Mouse (Mus musculus) gastrocnemius, postnatal 36 days (tissue): Measurements from ENCODE around the gene Cyp1a2. TPM values are rescaled to one million over a fixed set of nuclear protein-coding genes. Genes with fewer than 3 reads are reported as not detected.

Experiments used
- DNase-seq, 2 experiments: peaks; one replicate each; pipeline ENCODE4 v3.0.0; 2022
- intact Hi-C: fragments of 180-260 bp; cut with DNase I; formaldehyde crosslinking; loops from one replicate; pipeline ENCODE4 v1.15.1; 2025
- total RNA-seq, 2 experiments: library from RNA; stranded (reverse); gene quantifications; 2 replicates each; pipeline ENCODE4 v1.2.3; 2021

The Cyp1a2 gene
- total RNA-seq, 2 experiments from 2014 or later, result not detected

- DNase-seq, result no peak
- intact Hi-C loops, result no loop called here
These were observed 2.5 kb upstream of the Cyp1a2 start for GRCm38 (mm10) chr9:57686011-57686410.

- intact Hi-C loops, result no loop called here
- DNase-seq, result no peak
These were observed 2.1 kb downstream of the Cyp1a2 start for GRCm38 (mm10) chr9:57681411-57681810.

- intact Hi-C loops, result no loop called here
- DNase-seq, result no peak
These were observed 12.0 kb downstream of the Cyp1a2 start for GRCm38 (mm10) chr9:57671500-57671899.

- DNase-seq, result no peak
These were observed 12.5 kb downstream of the Cyp1a2 start for GRCm38 (mm10) chr9:57671037-57671436.

GRCm38 (mm10) chr9:57669566-57669965 lies 13.9 kb downstream of the Cyp1a2 start:
- DNase-seq, result no peak
- intact Hi-C loops, result no loop called here

More at GRCm38 (mm10) chr9:57671037-57671436, 12.5 kb downstream of the Cyp1a2 start:
- intact Hi-C loops, result no loop called here

- no peak for DNase-seq
- intact Hi-C loops, result no loop called here
These were observed 15.2 kb downstream of the Cyp1a2 start for GRCm38 (mm10) chr9:57668277-57668676.

GRCm38 (mm10) chr9:57667817-57668216 lies 15.7 kb downstream of the Cyp1a2 start:
- intact Hi-C loops, result no loop called here
- no peak for DNase-seq

GRCm38 (mm10) chr9:57667136-57667535 lies 16.4 kb downstream of the Cyp1a2 start:
- intact Hi-C loops, result no loop called here
- DNase-seq, result no peak

GRCm38 (mm10) chr9:57666536-57666935 lies 17.0 kb downstream of the Cyp1a2 start:
- no peak for DNase-seq
- intact Hi-C loops, result no loop called here

- intact Hi-C loops, result no loop called here
- no peak for DNase-seq
These were observed 18.9 kb downstream of the Cyp1a2 start for GRCm38 (mm10) chr9:57664616-57665015.

- intact Hi-C loops, result loop anchor here (2.0 kb wide), 1 partner anchor 83 kb away; no protein-coding TSS in a partner anchor
- no peak for DNase-seq
These were observed 22.0 kb downstream of the Cyp1a2 start for GRCm38 (mm10) chr9:57661552-57661951.

- no peak for DNase-seq
- intact Hi-C loops, result loop anchor here (2.0 kb wide), 1 partner anchor 84 kb away; no protein-coding TSS in a partner anchor
These were observed 23.0 kb downstream of the Cyp1a2 start for GRCm38 (mm10) chr9:57660501-57660900.

GRCm38 (mm10) chr9:57659774-57660173 lies 23.7 kb downstream of the Cyp1a2 start:
- DNase-seq, result peak; percentile 65 to 70
- intact Hi-C loops, result loop anchor here (2.0 to 5.0 kb wide), 2 partner anchors 85 to 172 kb away; no protein-coding TSS in a partner anchor

- no peak for DNase-seq
- intact Hi-C loops, result loop anchor here (5.0 kb wide), 1 partner anchor 172 kb away; no protein-coding TSS in a partner anchor
These were observed 24.5 kb downstream of the Cyp1a2 start for GRCm38 (mm10) chr9:57658970-57659369.

GRCm38 (mm10) chr9:57657843-57658242 lies 25.7 kb downstream of the Cyp1a2 start:
- intact Hi-C loops, result loop anchor here (5.0 kb wide), 1 partner anchor 171 kb away; no protein-coding TSS in a partner anchor
- DNase-seq, result no peak

- DNase-seq, result no peak
- intact Hi-C loops, result loop anchor here (5.0 kb wide), 1 partner anchor 169 kb away; no protein-coding TSS in a partner anchor
These were observed 26.7 kb downstream of the Cyp1a2 start for GRCm38 (mm10) chr9:57656631-57657350.

GRCm38 (mm10) chr9:57655749-57656148 lies 27.8 kb downstream of the Cyp1a2 start:
- peak; percentile 92 to 93 for DNase-seq
- intact Hi-C loops, result loop anchor here (1.0 to 5.0 kb wide), 2 partner anchors 26 to 168 kb away; no protein-coding TSS in a partner anchor

- intact Hi-C loops, result loop anchor here (1.0 to 5.0 kb wide), 3 partner anchors 26 to 168 kb away; no protein-coding TSS in a partner anchor
- DNase-seq, result no peak
These were observed 28.5 kb downstream of the Cyp1a2 start for GRCm38 (mm10) chr9:57654966-57655365.

GRCm38 (mm10) chr9:57653283-57653682 lies 30.2 kb downstream of the Cyp1a2 start, which contains the start of gene Csk:
TSS of gene Csk (minus strand) at chr9:57653631.
- DNase-seq, result no peak
- intact Hi-C loops, result loop anchor here (2.0 to 5.0 kb wide), 2 partner anchors 111 to 722 kb away; no protein-coding TSS in a partner anchor

GRCm38 (mm10) chr9:57652855-57653254 lies 30.6 kb downstream of the Cyp1a2 start:
- intact Hi-C loops, result loop anchor here (2.0 to 5.0 kb wide), 2 partner anchors 111 to 722 kb away; no protein-coding TSS in a partner anchor
- DNase-seq, result no peak

GRCm38 (mm10) chr9:57652351-57652750 lies 31.2 kb downstream of the Cyp1a2 start:
- no peak for DNase-seq
- intact Hi-C loops, result loop anchor here (2.0 to 5.0 kb wide), 2 partner anchors 110 to 722 kb away; no protein-coding TSS in a partner anchor
